ENCODE assay signal across 33 mouse cellular contexts in genomic region chr13:100597284-100597683, GRCm38 (mm10). TPM values are rescaled to one million over a fixed set of nuclear protein-coding genes. Genes with fewer than 3 reads are reported as not detected.
"Had no signal": no experiment of that assay in that cellular context is flagged by ENCODE, and none has a peak within 500 bp of the region (broad histone marks: within the 10 kb centered on the region; RNA-seq: fewer than 3 reads in every experiment).

No protein-coding gene starts in this region.

- H3K4me1 ChIP-seq: limb, embryonic 15.5 days; lung, embryonic 15.5 days; megakaryocyte, embryonic 14.5 days; midbrain, embryonic 13.5 days; midbrain, embryonic 15.5 days; neural tube, embryonic 12.5 days had no signal

- H3K9ac ChIP-seq: limb, embryonic 12.5 days; limb, embryonic 13.5 days; limb, embryonic 15.5 days; liver, embryonic 12.5 days; liver, embryonic 13.5 days; liver, embryonic 14.5 days; liver, embryonic 15.5 days; liver, postnatal 0 days; lung, embryonic 14.5 days; lung, embryonic 15.5 days; midbrain, embryonic 12.5 days; midbrain, embryonic 13.5 days; midbrain, embryonic 15.5 days; neural tube, embryonic 12.5 days had no signal

- H3K27ac ChIP-seq: limb, embryonic 10.5 days; limb, embryonic 12.5 days; limb, embryonic 13.5 days; limb, embryonic 15.5 days; liver, embryonic 12.5 days; liver, embryonic 13.5 days; liver, embryonic 14.5 days; liver, embryonic 15.5 days; lung, embryonic 15.5 days; macrophage; midbrain, embryonic 10.5 days; midbrain, embryonic 12.5 days; midbrain, embryonic 13.5 days; midbrain, embryonic 15.5 days; neural tube, embryonic 12.5 days had no signal

- H3K36me3 ChIP-seq: limb, embryonic 10.5 days; limb, embryonic 12.5 days; limb, embryonic 13.5 days; limb, embryonic 15.5 days; liver, embryonic 12.5 days; liver, embryonic 15.5 days; lung, embryonic 15.5 days; midbrain, embryonic 10.5 days; midbrain, embryonic 12.5 days; midbrain, embryonic 13.5 days; midbrain, embryonic 15.5 days; neural tube, embryonic 12.5 days had no signal

- H3K4me2 ChIP-seq: limb, embryonic 12.5 days; limb, embryonic 13.5 days; limb, embryonic 15.5 days; liver, embryonic 11.5 days; liver, embryonic 12.5 days; liver, embryonic 13.5 days; liver, embryonic 15.5 days; lung, embryonic 14.5 days; lung, embryonic 15.5 days; midbrain, embryonic 11.5 days; midbrain, embryonic 12.5 days; midbrain, embryonic 13.5 days; midbrain, embryonic 15.5 days; neural tube, embryonic 12.5 days had no signal

- DNase-seq: left cerebral cortex, postnatal 4 days; liver; liver, embryonic 13.5 days; liver, postnatal 0 days; lung, adult 18-20 months; lung, adult 2 months; lung, embryonic 14.5 days; lung, postnatal 10 days; lung, postnatal 14 days; lung, postnatal 36 days; lung, postnatal 4 days; midbrain, embryonic 14.5 days had no signal

- H3K27me3 ChIP-seq: limb, embryonic 12.5 days; limb, embryonic 13.5 days; limb, embryonic 15.5 days; liver, embryonic 12.5 days; liver, embryonic 13.5 days; liver, embryonic 15.5 days; lung, embryonic 15.5 days; megakaryocyte, embryonic 14.5 days; midbrain, embryonic 12.5 days; midbrain, embryonic 13.5 days; midbrain, embryonic 15.5 days; neural tube, embryonic 12.5 days had no signal

- H3K9me3 ChIP-seq: limb, embryonic 10.5 days; limb, embryonic 12.5 days; limb, embryonic 13.5 days; limb, embryonic 15.5 days; liver, embryonic 12.5 days; liver, embryonic 13.5 days; liver, embryonic 15.5 days; lung, embryonic 15.5 days; megakaryocyte, embryonic 14.5 days; midbrain, embryonic 10.5 days; midbrain, embryonic 12.5 days; midbrain, embryonic 13.5 days; midbrain, embryonic 15.5 days; neural tube, embryonic 12.5 days had no signal

- H3K4me3 ChIP-seq: limb, embryonic 10.5 days; limb, embryonic 12.5 days; limb, embryonic 13.5 days; limb, embryonic 15.5 days; liver, embryonic 12.5 days; liver, embryonic 13.5 days; liver, embryonic 15.5 days; lung, embryonic 15.5 days; megakaryocyte, embryonic 14.5 days; midbrain, embryonic 10.5 days; midbrain, embryonic 12.5 days; midbrain, embryonic 13.5 days; midbrain, embryonic 15.5 days; myocyte; neural tube, embryonic 12.5 days had no signal

RNA-seq across cellular contexts. Expression of gene Ocln, which starts 44.8 kb away (rescaled TPM):
- total RNA-seq: megakaryocyte, adult 5-6 weeks; megakaryocyte-erythroid progenitor cell, adult 5-6 weeks; monocyte, adult 5-6 weeks had no signal
- polyA plus RNA-seq: macrophage had no signal
